Mouse (Mus musculus): ENCODE data around the gene Il9r. TPM values are rescaled to one million over a fixed set of nuclear protein-coding genes. Genes with fewer than 3 reads are reported as not detected.

The Il9r gene
- polyA plus RNA-seq, 2 experiments, result 0.08 to 0.16 TPM

- no peaks in the 10 kb centered on the region for H3K4me1 ChIP-seq (replicated peaks; ENCODE audit: control insufficient read depth in 2 of 2, insufficient read depth in 2 of 2, low read length in 1 of 2)
- no peak overlapping the region for H3K27ac ChIP-seq
- H3K9me3 ChIP-seq (ENCODE audit: control insufficient read depth, low read length), result no peaks in the 10 kb centered on the region
- H3K27me3 ChIP-seq (ENCODE audit: control insufficient read depth, insufficient read depth, low read length), result peaks cover 5% of the 10 kb centered on the region
- peak overlapping the region; percentile 25; the same call in 1 of the 2 replicates for H3K4me2 ChIP-seq (ENCODE audit: low read depth)
- 13% methylated on average over 28 of the region's 28 CpGs for WGBS (ENCODE audit: insufficient replicate concordance)
- H3K9ac ChIP-seq (replicated peaks), result no peak overlapping the region
- DNase-seq (ENCODE audit: low read depth in 3 of 3, low spot score in 3 of 3) (peak in 1 of 3 experiments; percentile 20), ATAC-seq (ENCODE audit: insufficient read depth) (no peak)
- H3K4me3 ChIP-seq (ENCODE audit: insufficient read depth in 1 of 2, low read depth in 2 of 2, low read length in 2 of 2), result no peak overlapping the region
- TF ChIP-seq CTCF (IDR thresholded peaks at IDR 0.05; ENCODE audit: low read depth), result peak; percentile 96
- no peak for TF ChIP-seq EP300 (IDR thresholded peaks at IDR 0.05; ENCODE audit: low read depth)
- no peaks in the 10 kb centered on the region for H3K36me3 ChIP-seq (replicated peaks; ENCODE audit: control insufficient read depth, insufficient read depth, low read depth)
These were observed 37.9 kb downstream of the Il9r start for GRCm38 (mm10) chr11:32161922-32162804.

GRCm38 (mm10) chr11:32161500-32161899 is 38.6 kb downstream of the Il9r start:
- no peak overlapping the region for H3K4me3 ChIP-seq (ENCODE audit: insufficient read depth in 1 of 2, low read depth in 2 of 2, low read length in 2 of 2)
- H3K27ac ChIP-seq, result no peak overlapping the region
- no peak overlapping the region for H3K9ac ChIP-seq (replicated peaks)
- no peaks in the 10 kb centered on the region for H3K4me1 ChIP-seq (replicated peaks; ENCODE audit: control insufficient read depth in 2 of 2, insufficient read depth in 2 of 2, low read length in 1 of 2)
- TF ChIP-seq CTCF (IDR thresholded peaks at IDR 0.05; ENCODE audit: low read depth) (peak; percentile 33; the same call in 1 of the 2 replicates), EP300 (IDR thresholded peaks at IDR 0.05; ENCODE audit: low read depth) (no peak)
- no peak overlapping the region for H3K4me2 ChIP-seq (ENCODE audit: low read depth)
- no peak for DNase-seq (ENCODE audit: low read depth in 3 of 3, low spot score in 3 of 3)
- H3K36me3 ChIP-seq (replicated peaks; ENCODE audit: control insufficient read depth, insufficient read depth, low read depth), result no peaks in the 10 kb centered on the region
- 9% methylated on average over 9 of the region's 9 CpGs for whole genome bisulfite sequencing (ENCODE audit: insufficient replicate concordance)
- ATAC-seq (ENCODE audit: insufficient read depth), result no peak
- H3K9me3 ChIP-seq (ENCODE audit: control insufficient read depth, low read length), result no peaks in the 10 kb centered on the region
- peaks cover 5% of the 10 kb centered on the region for H3K27me3 ChIP-seq (ENCODE audit: control insufficient read depth, insufficient read depth, low read length)

GRCm38 (mm10) chr11:32160341-32160740 is 39.7 kb downstream of the Il9r start:
- DNase-seq (ENCODE audit: low read depth in 3 of 3, low spot score in 3 of 3) (no peak), ATAC-seq (ENCODE audit: insufficient read depth) (no peak)
- Histone ChIP-seq H3K4me1 (replicated peaks; ENCODE audit: control insufficient read depth in 2 of 2, insufficient read depth in 2 of 2, low read length in 1 of 2) (no peaks in the 10 kb centered on the region), H3K9ac (replicated peaks) (no peak overlapping the region), H3K36me3 (replicated peaks; ENCODE audit: control insufficient read depth, insufficient read depth, low read depth) (no peaks in the 10 kb centered on the region), H3K27ac (no peak overlapping the region), H3K4me2 (ENCODE audit: low read depth) (no peak overlapping the region), H3K4me3 (ENCODE audit: insufficient read depth in 1 of 2, low read depth in 2 of 2, low read length in 2 of 2) (no peak overlapping the region), H3K27me3 (ENCODE audit: control insufficient read depth, insufficient read depth, low read length) (peaks cover 5% of the 10 kb centered on the region), H3K9me3 (ENCODE audit: control insufficient read depth, low read length) (no peaks in the 10 kb centered on the region)
- TF ChIP-seq CTCF (IDR thresholded peaks at IDR 0.05; ENCODE audit: low read depth), result no peak
- 58% methylated on average over 7 of the region's 7 CpGs for WGBS (ENCODE audit: insufficient replicate concordance)

GRCm38 (mm10) chr11:32159176-32159575 is 40.9 kb downstream of the Il9r start:
- TF ChIP-seq CTCF (IDR thresholded peaks at IDR 0.05; ENCODE audit: low read depth) (no peak), EP300 (IDR thresholded peaks at IDR 0.05; ENCODE audit: low read depth) (no peak)
- Histone ChIP-seq H3K4me2 (ENCODE audit: low read depth) (no peak overlapping the region), H3K27ac (no peak overlapping the region), H3K27me3 (ENCODE audit: control insufficient read depth, insufficient read depth, low read length) (peaks cover 5% of the 10 kb centered on the region), H3K4me3 (ENCODE audit: insufficient read depth in 1 of 2, low read depth in 2 of 2, low read length in 2 of 2) (no peak overlapping the region), H3K36me3 (replicated peaks; ENCODE audit: control insufficient read depth, insufficient read depth, low read depth) (no peaks in the 10 kb centered on the region), H3K4me1 (replicated peaks; ENCODE audit: control insufficient read depth in 2 of 2, insufficient read depth in 2 of 2, low read length in 1 of 2) (no peaks in the 10 kb centered on the region), H3K9me3 (ENCODE audit: control insufficient read depth, low read length) (no peaks in the 10 kb centered on the region), H3K9ac (replicated peaks) (no peak overlapping the region)
- 68% methylated on average over 3 of the region's 3 CpGs for WGBS (ENCODE audit: insufficient replicate concordance)
- DNase-seq (ENCODE audit: low read depth in 3 of 3, low spot score in 3 of 3) (no peak), ATAC-seq (ENCODE audit: insufficient read depth) (no peak)

- Histone ChIP-seq H3K27ac (no peak overlapping the region), H3K9ac (replicated peaks) (no peak overlapping the region), H3K4me3 (ENCODE audit: insufficient read depth in 1 of 2, low read depth in 2 of 2, low read length in 2 of 2) (no peak overlapping the region), H3K4me1 (replicated peaks; ENCODE audit: control insufficient read depth in 2 of 2, insufficient read depth in 2 of 2, low read length in 1 of 2) (no peaks in the 10 kb centered on the region), H3K27me3 (ENCODE audit: control insufficient read depth, insufficient read depth, low read length) (peaks cover 5% of the 10 kb centered on the region), H3K36me3 (replicated peaks; ENCODE audit: control insufficient read depth, insufficient read depth, low read depth) (no peaks in the 10 kb centered on the region), H3K9me3 (ENCODE audit: control insufficient read depth, low read length) (no peaks in the 10 kb centered on the region), H3K4me2 (ENCODE audit: low read depth) (no peak overlapping the region)
- no peak for TF ChIP-seq CTCF (IDR thresholded peaks at IDR 0.05; ENCODE audit: low read depth)
- no peak for TF ChIP-seq EP300 (IDR thresholded peaks at IDR 0.05; ENCODE audit: low read depth)
- ATAC-seq (ENCODE audit: insufficient read depth) (no peak), DNase-seq (ENCODE audit: low read depth in 3 of 3, low spot score in 3 of 3) (no peak)
- WGBS (ENCODE audit: insufficient replicate concordance), result 61% methylated on average over 18 of the region's 18 CpGs
These were observed 42.1 kb downstream of the Il9r start for GRCm38 (mm10) chr11:32157791-32158594.

Measured in liver, embryonic 14.5 days (tissue).